16 mouse cellular contexts compared by ENCODE assay signal in the genomic region with DNA sequence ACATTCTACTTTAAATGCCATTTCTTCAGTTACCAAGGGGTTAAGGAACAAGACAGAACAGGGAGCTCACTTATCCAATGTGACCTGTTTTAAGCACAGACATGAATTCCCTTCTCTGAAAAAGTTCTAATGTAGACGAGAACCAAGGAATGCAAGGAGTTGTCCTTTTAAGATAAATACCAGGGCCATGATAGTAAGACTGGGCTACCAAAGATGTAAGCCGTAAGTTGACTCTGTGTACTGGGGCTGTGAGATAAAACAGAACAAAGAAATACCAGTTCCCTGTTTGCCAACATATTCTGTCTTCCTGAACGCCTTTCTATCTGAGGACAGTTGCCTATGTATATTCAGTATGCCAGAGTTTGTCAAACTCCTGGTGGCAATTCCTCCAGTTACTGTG.
"Had no signal": no experiment of that assay in that cellular context is flagged by ENCODE, and none has a peak within 500 bp of the region (broad histone marks: within the 10 kb centered on the region; RNA-seq: fewer than 3 reads in every experiment).

No protein-coding gene starts in this region.

- DNase-seq: retina, postnatal 1 day; right cerebral cortex, adult 18-20 months; right cerebral cortex, postnatal 14 days; right cerebral cortex, postnatal 25 days; right cerebral cortex, postnatal 4 days; spleen, adult 18-20 months; thymus, adult 18-20 months; thymus, adult 2 months; thymus, postnatal 14 days; thymus, postnatal 25 days; thymus, postnatal 36 days; thymus, postnatal 4 days had no signal

- H3K9me3 ChIP-seq: neural tube, embryonic 12.5 days; neural tube, embryonic 13.5 days; stomach, embryonic 15.5 days had no signal

- H3K4me1 ChIP-seq: neural tube, embryonic 12.5 days; neural tube, embryonic 13.5 days; stomach, embryonic 15.5 days had no signal

- H3K27me3 ChIP-seq: neural tube, embryonic 12.5 days; neural tube, embryonic 13.5 days; stomach, embryonic 15.5 days had no signal

- H3K36me3 ChIP-seq: neural tube, embryonic 12.5 days; neural tube, embryonic 13.5 days; stomach, embryonic 15.5 days had no signal

- H3K9ac ChIP-seq: neural tube, embryonic 12.5 days; neural tube, embryonic 13.5 days; stomach, embryonic 15.5 days had no signal

- H3K4me2 ChIP-seq: neural tube, embryonic 12.5 days; neural tube, embryonic 13.5 days; stomach, embryonic 15.5 days had no signal

- H3K4me3 ChIP-seq: neural tube, embryonic 12.5 days; neural tube, embryonic 13.5 days; stomach, embryonic 15.5 days had no signal

- H3K27ac ChIP-seq: neural tube, embryonic 12.5 days; neural tube, embryonic 13.5 days; stomach, embryonic 15.5 days; stomach, postnatal 0 days had no signal
